Mouse (Mus musculus) gastrocnemius, postnatal 36 days (tissue): ENCODE measurements around the gene Oaz3. TPM values are rescaled to one million over a fixed set of nuclear protein-coding genes. Genes with fewer than 3 reads are reported as not detected.

ENCODE experiments used
- DNase-seq, 2 experiments: peaks; one replicate each; pipeline ENCODE4 v3.0.0; 2022
- intact Hi-C: fragments of 180-260 bp; cut with DNase I; formaldehyde crosslinking; loops from one replicate; pipeline ENCODE4 v1.15.1; 2025
- total RNA-seq, 2 experiments: library from RNA; stranded (reverse); gene quantifications; 2 replicates each; pipeline ENCODE4 v1.2.3; 2021

Gene Oaz3
- total RNA-seq, 2 experiments from 2014 or later = not detected

DNA sequence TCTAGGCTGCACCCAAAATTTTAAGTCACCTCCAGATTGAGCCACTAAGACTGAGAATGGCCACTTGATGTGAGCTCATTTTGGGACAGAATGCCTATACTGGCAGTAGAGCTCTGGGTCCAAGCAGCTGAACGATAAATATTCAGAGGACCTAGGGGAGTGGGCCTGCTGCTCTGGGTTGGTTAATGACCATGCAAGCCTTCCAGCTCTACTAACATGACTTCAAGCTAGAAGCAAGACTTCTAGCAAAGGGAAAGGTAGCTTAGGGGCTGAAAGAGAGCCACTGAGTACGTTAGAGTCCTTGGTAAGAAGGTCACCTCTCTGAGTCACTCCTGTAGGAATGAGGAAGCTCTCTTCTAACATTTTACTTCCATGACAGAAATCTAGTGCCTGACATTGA lies 51.6 kb downstream of the Oaz3 start:
- intact Hi-C loops = no loop called here

GRCm38 (mm10) chr3:94391001-94391400 lies 52.7 kb downstream of the Oaz3 start:
- no peak for DNase-seq
- intact Hi-C loops = no loop called here

More for the DNA sequence above, 51.6 kb downstream of the Oaz3 start:
- no peak for DNase-seq

GRCm38 (mm10) chr3:94389420-94389819 lies 54.3 kb downstream of the Oaz3 start:
- intact Hi-C loops = no loop called here
- DNase-seq = no peak

DNA sequence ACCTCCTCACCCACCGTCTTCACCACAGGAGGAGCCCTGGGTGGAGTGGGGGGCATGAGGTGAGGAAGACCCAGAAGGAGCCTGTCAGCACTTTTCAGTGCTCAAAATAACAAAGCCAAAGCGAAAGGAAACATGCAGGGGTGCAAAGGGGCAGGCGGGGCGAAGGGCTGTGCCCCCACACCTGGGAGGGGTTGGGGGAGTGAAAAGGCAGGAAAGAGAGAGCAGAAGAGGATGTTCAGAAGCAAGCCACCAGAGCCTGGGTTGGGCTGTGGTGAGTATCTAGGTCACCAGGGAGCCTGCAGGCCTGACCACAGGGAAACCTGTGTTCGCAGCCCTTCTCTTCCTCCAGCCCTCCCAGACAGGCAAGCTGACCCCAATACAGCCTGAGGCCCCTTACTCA lies 55.7 kb downstream of the Oaz3 start:
- intact Hi-C loops = no loop called here
- no peak for DNase-seq

DNA sequence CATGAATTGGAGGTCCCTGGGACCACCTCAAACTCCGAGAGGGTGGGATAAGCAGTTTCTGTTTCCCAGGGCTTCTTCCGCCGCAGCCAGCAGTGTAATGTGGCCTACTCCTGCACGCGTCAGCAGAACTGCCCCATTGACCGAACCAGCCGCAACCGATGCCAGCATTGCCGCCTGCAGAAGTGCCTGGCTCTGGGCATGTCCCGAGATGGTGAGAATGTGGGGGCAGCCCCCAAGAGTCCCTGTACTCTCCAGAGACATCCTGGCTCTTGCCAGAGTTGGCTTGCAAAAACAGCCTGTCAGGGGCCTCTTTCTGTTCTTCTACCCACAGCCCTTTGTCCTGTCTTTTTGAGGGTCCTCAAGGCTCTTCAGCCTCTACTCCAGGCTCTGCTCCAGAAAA lies 56.3 kb downstream of the Oaz3 start:
- intact Hi-C loops = no loop called here
- no peak for DNase-seq

DNA sequence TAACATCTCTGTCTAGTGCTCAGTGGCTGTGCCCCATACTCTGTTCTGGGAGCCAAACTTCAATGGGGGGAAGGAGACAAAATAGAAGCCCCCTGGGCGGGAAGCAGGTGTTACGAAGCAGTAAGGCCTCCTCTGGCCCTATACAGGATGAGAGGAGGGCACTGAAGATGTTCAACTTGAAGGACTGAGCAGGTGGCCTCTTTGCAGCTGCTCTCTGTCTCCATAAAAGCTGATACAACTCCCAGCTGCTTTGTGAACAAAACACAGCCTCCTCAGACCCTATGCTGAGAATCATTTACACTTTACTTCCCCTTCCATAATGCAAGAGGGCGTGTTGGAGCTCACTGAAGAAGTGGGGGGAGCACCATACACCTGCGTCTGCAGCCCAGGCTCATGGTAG lies 57.0 kb downstream of the Oaz3 start:
- no peak for DNase-seq
- intact Hi-C loops = no loop called here

GRCm38 (mm10) chr3:94383476-94383875 lies 60.2 kb downstream of the Oaz3 start:
- intact Hi-C loops = no loop called here
- no peak for DNase-seq

Other genes with a start within 250 kb of the Oaz3 start
- not detected for gene Gm5286, start 247.2 kb downstream of the Oaz3 start, total RNA-seq
- gene Gm4778, start 179.9 kb downstream of the Oaz3 start, total RNA-seq = not detected
- gene Them4, start 133.8 kb downstream of the Oaz3 start, total RNA-seq = 1 to 10 TPM; 7.4 to 8.3 TPM
- not detected for gene Them5, start 101.8 kb downstream of the Oaz3 start, total RNA-seq
- under 1 TPM in 1 of 2 experiments, not detected in 1; 0.39 TPM for gene C2cd4d, start 81.5 kb downstream of the Oaz3 start, total RNA-seq
- 10 to 100 TPM; 45.6 to 68.8 TPM for gene Rorc, start 71.1 kb downstream of the Oaz3 start, total RNA-seq
- under 1 TPM; 0.15 to 0.26 TPM for gene Lingo4, start 45.4 kb downstream of the Oaz3 start, total RNA-seq
- gene Tdrkh, start 30.6 kb downstream of the Oaz3 start, total RNA-seq = 1 to 10 TPM; 1.3 to 1.9 TPM
- 10 to 100 TPM; 34.6 to 34.7 TPM for gene Mrpl9, start 597 bp downstream of the Oaz3 start, total RNA-seq
- gene Celf3, start 34.4 kb upstream of the Oaz3 start, total RNA-seq = not detected
- 1 to 10 TPM; 5.5 to 8.3 TPM for gene Riiad1, start 36.4 kb upstream of the Oaz3 start, total RNA-seq
- 10 to 100 TPM; 25.3 to 25.9 TPM for gene Snx27, start 138.8 kb upstream of the Oaz3 start, total RNA-seq
- not detected for gene Gm10972, start 199.2 kb upstream of the Oaz3 start, total RNA-seq
- under 1 TPM; 0.74 to 0.84 TPM for gene Tuft1, start 215.0 kb upstream of the Oaz3 start, total RNA-seq
- gene Selenbp2, start 249.6 kb upstream of the Oaz3 start, total RNA-seq = 1 to 10 TPM in 1 of 2 experiments, under 1 TPM in 1; 0.44 to 1.8 TPM